Mouse (Mus musculus) C3H10T1/2 (cell line): ENCODE results near the gene Pmpcb. TPM values are rescaled to one million over a fixed set of nuclear protein-coding genes. Genes with fewer than 3 reads are reported as not detected.

Experiments used
- polyA plus RNA-seq, 2 experiments: library from polyadenylated mRNA; unstranded; fragments of >200 nt; fragmentation: generic; extraction: Trizol; gene quantifications; one replicate each; pipeline ENCODE4 v1.2.1; 2012; ENCODE audit warnings: missing spikeins in 2 of 2

Pmpcb gene
- polyA plus RNA-seq: 10 to 100 TPM; 83.6 to 92.9 TPM

DNA sequence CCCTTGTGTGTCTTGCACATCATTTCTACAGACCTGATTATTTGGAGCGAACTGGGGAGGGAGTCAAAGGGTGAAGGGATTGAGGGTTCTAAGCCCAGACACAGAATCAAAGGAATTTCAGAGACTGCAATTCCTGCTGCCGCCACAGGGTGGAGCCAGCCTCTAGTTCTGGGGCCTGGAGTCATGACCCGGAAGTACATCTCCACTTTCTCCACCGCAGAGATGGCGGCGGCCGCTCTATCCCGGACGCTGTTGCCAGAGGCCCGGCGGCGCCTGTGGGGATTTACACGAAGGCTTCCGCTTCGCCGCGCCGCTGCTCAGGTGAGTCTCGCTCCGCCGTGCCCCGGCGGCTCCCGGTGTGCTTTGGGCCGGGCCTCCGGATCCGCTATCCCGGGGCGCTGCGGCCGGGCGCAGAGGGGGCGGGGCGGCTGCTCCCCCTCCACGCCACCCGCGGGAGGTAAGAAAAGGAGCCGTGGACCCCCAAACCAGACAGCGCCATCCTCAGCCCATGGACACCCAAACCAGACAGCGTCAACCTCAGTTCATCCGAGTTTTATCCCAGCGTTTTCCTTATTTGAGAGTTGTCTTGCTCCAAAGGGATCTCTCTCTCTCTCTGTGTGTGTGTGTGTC, at the start of gene Pmpcb:
Gene Pmpcb, plus strand, starts transcription at position 186 of the 630 bp plus-strand sequence.

GRCm38 (mm10) chr5:21701351-21702008, 35.5 kb upstream of the Pmpcb start, which contains the start of gene Napepld:
Gene Napepld, minus strand, starts transcription at chr5:21701396.

DNA sequence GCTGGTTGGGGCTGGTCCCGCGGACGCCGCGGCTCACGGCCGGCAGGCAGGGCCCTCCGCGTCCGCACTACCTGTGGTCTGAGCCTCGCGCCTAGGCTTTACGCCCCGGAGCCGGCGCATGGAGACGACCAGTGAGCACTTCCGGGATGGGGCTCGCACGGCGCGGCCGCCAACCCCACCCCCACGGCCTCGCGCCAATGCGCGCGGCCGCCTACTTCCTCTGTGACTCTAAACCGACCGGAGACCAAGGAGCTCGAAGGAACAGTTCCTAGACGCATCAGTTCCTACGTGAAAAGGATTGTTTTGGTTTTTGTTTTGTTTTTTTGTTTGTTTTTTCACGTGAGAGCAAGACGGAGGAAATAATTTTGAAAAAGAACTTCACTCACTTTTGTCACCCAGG, 48.1 kb downstream of the Pmpcb start, which contains the start of the genes Dnajc2 and Psmc2:
Gene Dnajc2, minus strand, starts transcription at position 199 of the 400 bp plus-strand sequence.
Gene Psmc2, plus strand, starts transcription at position 231 of the 400 bp plus-strand sequence.

Other genes starting within 250 kb of the Pmpcb start
- 10 to 100 TPM in 1 of 2 experiments, under 1 TPM in 1; 0.63 to 50.5 TPM for gene Lrrc17, start 193.6 kb upstream of the Pmpcb start, polyA plus RNA-seq
- gene Fbxl13, start 91.5 kb upstream of the Pmpcb start, polyA plus RNA-seq: under 1 TPM; 0.04 to 0.12 TPM
- gene Armc10, start 91.3 kb upstream of the Pmpcb start, polyA plus RNA-seq: 10 to 100 TPM in 1 of 2 experiments, 1 to 10 TPM in 1; 2.7 to 22.1 TPM
- 1 to 10 TPM in 1 of 2 experiments, under 1 TPM in 1; 0.15 to 1.4 TPM for gene Napepld, start 35.7 kb upstream of the Pmpcb start, polyA plus RNA-seq
- 1 to 10 TPM; 3.0 to 7.6 TPM for gene Dnajc2, start 48.1 kb downstream of the Pmpcb start, polyA plus RNA-seq
- gene Psmc2, start 48.1 kb downstream of the Pmpcb start, polyA plus RNA-seq: 100 to 1,000 TPM; 128 to 130 TPM
- gene Slc26a5, start 128.5 kb downstream of the Pmpcb start, polyA plus RNA-seq: not detected